Mouse (Mus musculus): ENCODE data around the gene Fignl2. TPM values are rescaled to one million over a fixed set of nuclear protein-coding genes. Genes with fewer than 3 reads are reported as not detected.
"Not testable (repeated sequence)": the region's sequence is repeated elsewhere in the genome, so short reads cannot be mapped to it uniquely, and the experiment has no call there.

The Fignl2 gene
- polyA plus RNA-seq, 2 experiments = 0.15 to 3.7 TPM

- no peak for TF ChIP-seq POLR2A (IDR thresholded peaks at IDR 0.05; ENCODE audit: borderline replicate concordance, extremely low read depth, insufficient read depth, insufficient read length)
- WGBS = 66% methylated on average over 9 of the region's 9 CpGs
- no peaks in the 10 kb centered on the region for H3K36me3 ChIP-seq (ENCODE audit: control insufficient read depth, insufficient read depth, low read length)
Observed at GRCm38 (mm10) chr15:101121411-101122289, 43.3 kb upstream of the Fignl2 start.

DNA sequence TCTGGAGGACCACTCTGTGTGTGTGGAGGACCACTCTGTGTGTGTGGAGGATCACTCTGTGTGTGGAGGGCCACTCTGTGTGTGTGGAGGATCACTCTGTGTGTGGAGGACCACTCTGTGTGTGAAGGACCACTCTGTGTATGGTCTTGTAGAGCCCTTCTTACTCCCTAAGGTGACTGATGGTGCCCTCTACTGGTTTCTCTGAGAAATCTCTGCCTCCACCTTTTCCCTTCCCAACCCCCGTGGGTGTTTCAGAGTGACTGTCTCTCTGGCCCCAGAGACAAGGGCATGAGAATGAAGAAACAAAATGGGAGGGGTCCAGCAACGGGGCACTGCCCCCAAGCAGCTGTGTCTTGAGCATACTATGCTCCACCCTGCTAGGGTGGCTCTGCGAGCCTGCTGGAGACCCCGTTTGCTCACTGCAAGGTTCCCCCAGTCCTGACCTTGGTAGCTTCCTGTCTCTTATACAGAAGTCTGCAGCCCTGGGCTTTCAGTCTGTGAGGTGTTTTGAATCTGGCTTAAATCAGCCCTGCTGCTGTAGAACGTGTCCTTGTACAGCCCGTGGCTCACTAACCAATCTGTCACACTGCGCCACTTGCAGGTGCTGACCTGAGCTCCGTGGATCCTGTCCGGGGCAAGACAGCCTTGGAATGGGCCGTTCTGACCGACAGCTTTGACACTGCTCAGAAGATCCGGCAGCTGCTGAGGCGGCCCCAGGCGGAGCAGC is 40.2 kb upstream of the Fignl2 start:
- H3K9ac ChIP-seq (ENCODE audit: low read depth, low read length, severe bottlenecking) = 0 out of 2 replicates have a peak overlapping the region, but pooled peaks have one; percentile 7
- H3K27ac ChIP-seq (replicated peaks; ENCODE audit: low read depth, low read length) = no peak overlapping the region
- H3K9me3 ChIP-seq (ENCODE audit: control insufficient read depth, low read length) = no peaks in the 10 kb centered on the region
- no peak for ATAC-seq (ENCODE audit: low FRiP score, low read depth)
- H3K4me1 ChIP-seq (ENCODE audit: control insufficient read depth, insufficient read depth, low read length) = no peaks in the 10 kb centered on the region
- TF ChIP-seq POLR2A (IDR thresholded peaks at IDR 0.05; ENCODE audit: borderline replicate concordance, extremely low read depth, insufficient read depth, insufficient read length) = no peak
- H3K4me3 ChIP-seq (replicated peaks; ENCODE audit: low read length) = no peak overlapping the region
- H3K27me3 ChIP-seq (ENCODE audit: control insufficient read depth, insufficient read depth, low read length) = no peaks in the 10 kb centered on the region
- H3K36me3 ChIP-seq (ENCODE audit: control insufficient read depth, insufficient read depth, low read length) = no peaks in the 10 kb centered on the region
- 52% methylated on average over 14 of the region's 14 CpGs for WGBS
- DNase-seq (ENCODE audit: low spot score) = peak; percentile 61
- H3K4me2 ChIP-seq (replicated peaks; ENCODE audit: low read depth, low read length, severe bottlenecking) = no peak overlapping the region

More at GRCm38 (mm10) chr15:101121411-101122289, 43.3 kb upstream of the Fignl2 start:
- DNase-seq (ENCODE audit: low spot score) = no peak
- ATAC-seq (ENCODE audit: low FRiP score, low read depth) = no peak
- Histone ChIP-seq H3K4me3 (replicated peaks; ENCODE audit: low read length) (no peak overlapping the region), H3K9me3 (ENCODE audit: control insufficient read depth, low read length) (0 out of 2 replicates have a peak, but pooled peaks cover 3% of the 10 kb centered on the region), H3K9ac (ENCODE audit: low read depth, low read length, severe bottlenecking) (no peak overlapping the region), H3K27ac (replicated peaks; ENCODE audit: low read depth, low read length) (no peak overlapping the region), H3K27me3 (ENCODE audit: control insufficient read depth, insufficient read depth, low read length) (no peaks in the 10 kb centered on the region), H3K4me1 (ENCODE audit: control insufficient read depth, insufficient read depth, low read length) (no peaks in the 10 kb centered on the region), H3K4me2 (replicated peaks; ENCODE audit: low read depth, low read length, severe bottlenecking) (no peak overlapping the region)

DNA sequence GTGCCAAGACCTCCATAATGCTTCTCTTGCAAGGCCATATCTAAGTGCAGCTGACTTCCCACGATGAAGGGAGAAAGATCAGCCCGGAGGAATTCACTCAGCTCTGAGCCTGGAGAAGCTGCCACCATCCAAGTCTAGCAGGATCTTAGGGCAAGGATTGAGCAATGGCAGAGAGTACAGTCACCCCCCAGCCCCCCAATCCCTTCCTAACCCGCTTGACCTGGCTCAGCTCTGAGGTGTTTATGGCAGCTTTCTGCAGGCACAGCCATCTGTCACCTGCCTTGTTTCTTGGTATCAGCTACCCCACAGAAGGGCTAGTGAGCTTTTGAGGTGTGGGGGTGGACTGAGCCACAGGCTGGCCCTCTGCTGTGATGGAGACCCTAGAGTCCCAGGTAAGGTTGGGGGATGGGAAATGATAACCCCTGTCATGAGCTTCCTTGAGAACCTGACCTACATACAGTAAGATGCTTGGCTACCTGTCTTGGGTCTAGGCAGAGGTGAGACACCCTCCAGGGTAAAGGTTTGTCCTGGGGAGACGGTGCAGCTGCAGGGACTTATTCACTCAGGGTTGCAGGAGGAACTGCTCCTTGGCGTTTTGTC is 37.2 kb upstream of the Fignl2 start, which contains the start of gene Ankrd33:
Gene Ankrd33 (plus strand): TSS at position 245 of the 600 bp plus-strand sequence.
- TF ChIP-seq POLR2A (IDR thresholded peaks at IDR 0.05; ENCODE audit: borderline replicate concordance, extremely low read depth, insufficient read depth, insufficient read length) = no peak
- H3K4me1 ChIP-seq (ENCODE audit: control insufficient read depth, insufficient read depth, low read length) = peaks cover 2% of the 10 kb centered on the region; the same call in 1 of the 2 replicates
- WGBS = 73% methylated on average over 5 of the region's 5 CpGs
- H3K9me3 ChIP-seq (ENCODE audit: control insufficient read depth, low read length) = no peaks in the 10 kb centered on the region
- DNase-seq (ENCODE audit: low spot score) = no peak
- no peak for ATAC-seq (ENCODE audit: low FRiP score, low read depth)
- no peaks in the 10 kb centered on the region for H3K27me3 ChIP-seq (ENCODE audit: control insufficient read depth, insufficient read depth, low read length)
- no peaks in the 10 kb centered on the region for H3K36me3 ChIP-seq (ENCODE audit: control insufficient read depth, insufficient read depth, low read length)
- H3K4me3 ChIP-seq (replicated peaks; ENCODE audit: low read length) = no peak within 1 kb of the TSS
- no peak within 1 kb of the TSS for H3K27ac ChIP-seq (replicated peaks; ENCODE audit: low read depth, low read length)
- no peak within 1 kb of the TSS for H3K4me2 ChIP-seq (replicated peaks; ENCODE audit: low read depth, low read length, severe bottlenecking)
- H3K9ac ChIP-seq (ENCODE audit: low read depth, low read length, severe bottlenecking) = no peak within 1 kb of the TSS

GRCm38 (mm10) chr15:101113778-101114177 is 35.4 kb upstream of the Fignl2 start:
- DNase-seq (ENCODE audit: low spot score); H3K27ac ChIP-seq (replicated peaks; ENCODE audit: low read depth, low read length); H3K4me1 ChIP-seq (ENCODE audit: control insufficient read depth, insufficient read depth, low read length); H3K4me2 ChIP-seq (replicated peaks; ENCODE audit: low read depth, low read length, severe bottlenecking); H3K9ac ChIP-seq (ENCODE audit: low read depth, low read length, severe bottlenecking); H3K4me3 ChIP-seq (replicated peaks; ENCODE audit: low read length); H3K27me3 ChIP-seq (ENCODE audit: control insufficient read depth, insufficient read depth, low read length); H3K9me3 ChIP-seq (ENCODE audit: control insufficient read depth, low read length); H3K36me3 ChIP-seq (ENCODE audit: control insufficient read depth, insufficient read depth, low read length); ATAC-seq (ENCODE audit: low FRiP score, low read depth): not testable (repeated sequence)
- WGBS = 80% methylated on average over 2 of the region's 2 CpGs

DNA sequence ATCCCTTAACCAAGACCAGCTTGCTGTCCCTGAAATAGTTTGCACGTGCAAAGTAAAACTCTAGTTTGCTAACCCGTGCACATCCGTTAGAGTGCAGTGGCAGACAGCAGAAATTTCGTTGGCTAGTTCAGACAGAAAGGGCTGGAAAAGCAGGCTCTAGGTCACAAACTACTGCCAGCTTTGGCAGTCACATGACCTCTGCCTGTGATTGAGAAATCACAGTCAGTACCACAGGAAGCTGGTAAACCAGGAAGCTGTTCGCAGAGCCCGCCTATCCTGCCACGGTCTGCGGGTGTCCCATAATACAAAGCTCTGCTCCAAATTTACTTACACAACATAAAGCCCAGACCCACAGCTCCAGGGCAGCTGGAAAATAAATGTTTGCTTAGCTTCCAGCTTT is 34.8 kb upstream of the Fignl2 start:
- H3K27ac ChIP-seq (replicated peaks; ENCODE audit: low read depth, low read length) = 0 out of 2 replicates have a peak overlapping the region, but pooled peaks have one; percentile 28
- 62% methylated on average over 8 of the region's 8 CpGs for WGBS
- H3K4me1 ChIP-seq (ENCODE audit: control insufficient read depth, insufficient read depth, low read length) = peaks cover 2% of the 10 kb centered on the region; the same call in 1 of the 2 replicates
- H3K4me2 ChIP-seq (replicated peaks; ENCODE audit: low read depth, low read length, severe bottlenecking) = no peak overlapping the region; the same call in 1 of the 2 replicates
- no peaks in the 10 kb centered on the region for H3K27me3 ChIP-seq (ENCODE audit: control insufficient read depth, insufficient read depth, low read length)
- ATAC-seq (ENCODE audit: low FRiP score, low read depth) (no peak), DNase-seq (ENCODE audit: low spot score) (peak; percentile 47)
- no peak for TF ChIP-seq POLR2A (IDR thresholded peaks at IDR 0.05; ENCODE audit: borderline replicate concordance, extremely low read depth, insufficient read depth, insufficient read length)
- no peaks in the 10 kb centered on the region for H3K9me3 ChIP-seq (ENCODE audit: control insufficient read depth, low read length)
- no peak overlapping the region for H3K4me3 ChIP-seq (replicated peaks; ENCODE audit: low read length)
- H3K36me3 ChIP-seq (ENCODE audit: control insufficient read depth, insufficient read depth, low read length) = no peaks in the 10 kb centered on the region
- no peak overlapping the region for H3K9ac ChIP-seq (ENCODE audit: low read depth, low read length, severe bottlenecking)
